ENCODE assay signal across 8 mouse cellular contexts in the genomic region with DNA sequence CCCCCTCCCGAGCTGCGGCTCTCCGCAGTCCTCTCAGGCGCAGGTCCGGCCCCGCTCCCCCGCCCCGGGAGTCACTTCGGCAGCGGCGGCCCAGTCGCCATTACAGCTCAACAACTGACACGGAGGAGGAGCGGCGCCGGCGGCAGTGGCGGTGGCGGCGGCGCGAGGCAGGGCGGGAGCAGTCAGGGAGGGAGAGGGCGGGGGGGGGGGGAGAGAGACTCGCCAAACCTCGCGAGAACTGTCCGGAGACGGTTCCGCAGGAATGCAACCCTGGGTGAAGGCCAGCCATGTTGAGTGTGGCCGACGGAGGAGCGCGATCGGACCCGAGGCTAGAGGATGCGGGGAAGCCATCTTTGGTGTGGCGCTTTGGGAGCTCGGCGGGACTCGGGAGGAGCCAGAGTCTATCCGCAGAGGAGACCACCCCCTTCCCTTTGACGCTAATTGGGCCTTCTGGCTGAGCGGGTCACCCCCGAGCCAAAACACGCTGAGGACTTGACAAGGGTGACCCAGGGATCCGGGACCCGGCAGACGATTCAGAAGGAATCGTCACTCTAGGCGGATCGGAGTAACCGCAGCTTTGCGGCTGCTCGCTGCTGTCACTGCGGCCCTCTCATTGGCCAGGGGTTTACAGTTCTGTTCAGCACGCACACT. TPM values are rescaled to one million over a fixed set of nuclear protein-coding genes. Genes with fewer than 3 reads are reported as not detected.
DNase-seq lines count a peak whose midpoint lies in the region; ATAC-seq lines count a peak whose summit lies in the region.

Gene Cep350 (minus strand): TSS at position 188 of the 651 bp plus-strand sequence.

- peak; percentile 99 for ATAC-seq in hindbrain, embryonic 12.5 days (ENCODE audit: low FRiP score)

- peak within 1 kb of the TSS; percentile 98 for H3K9ac ChIP-seq in hindbrain, embryonic 12.5 days

- peaks cover 18% of the 10 kb centered on the region for H3K4me1 ChIP-seq in hindbrain, embryonic 12.5 days

- H3K9me3 ChIP-seq in hindbrain, embryonic 12.5 days (replicated peaks): no peaks in the 10 kb centered on the region

- H3K27me3 ChIP-seq in hindbrain, embryonic 12.5 days: no peaks in the 10 kb centered on the region

- peak within 1 kb of the TSS; percentile 91 for H3K4me3 ChIP-seq in hindbrain, embryonic 12.5 days

- WGBS in hindbrain, embryonic 12.5 days: under 1% methylated on average over 34 of the region's 57 CpGs

- H3K4me2 ChIP-seq in hindbrain, embryonic 12.5 days (replicated peaks): peak within 1 kb of the TSS; percentile 83

- DNase-seq in NIH3T3 (ENCODE audit: low read depth): peak; percentile 99
- DNase-seq in cerebellum, postnatal 10 days: peak; percentile 99
- DNase-seq in frontal cortex, postnatal 10 days (ENCODE audit: low spot score in 2 of 2): peak; percentile 95 to 98
- peak; percentile 97 to 98 for DNase-seq in layer of hippocampus, postnatal 14 days (ENCODE audit: low spot score in 2 of 2)
- peak; percentile 97 for DNase-seq in lung, postnatal 14 days
- peak; percentile 96 for DNase-seq in retina, adult 2 months (ENCODE audit: low read depth, low spot score)
- DNase-seq in thymus, postnatal 36 days: peak; percentile 95 to 97

- peak within 1 kb of the TSS; percentile 95 for H3K27ac ChIP-seq in hindbrain, embryonic 12.5 days

- no peaks in the 10 kb centered on the region for H3K36me3 ChIP-seq in hindbrain, embryonic 12.5 days

RNA-seq across cellular contexts. Expression of gene Cep350, which starts in this region (rescaled TPM):
- polyA plus RNA-seq in hindbrain, embryonic 12.5 days (2016; fragmentation: Nextera tagmentation; extraction: Ambion mirVana): 14.0 and 17.2 TPM in 2 replicates
- total RNA-seq in layer of hippocampus, postnatal 14 days (2021): 10 to 100 TPM; 39.8 to 43.0 TPM

Comparison
In these comparisons a context has a peak if more than half of its experiments do, and no peak if none do; other contexts are left out.
1. Peak in every context shown above with its lines: DNase-seq, ATAC-seq, H3K4me3 ChIP-seq and H3K27ac ChIP-seq.